Mouse (Mus musculus) hindbrain, embryonic 12.5 days (tissue): ENCODE measurements around the gene Notch3. TPM values are rescaled to one million over a fixed set of nuclear protein-coding genes. Genes with fewer than 3 reads are reported as not detected.
A peak's percentile ranks its signal among the peaks of the same experiment; 100 is the strongest.
"Not testable (repeated sequence)": the region's sequence is repeated elsewhere in the genome, so short reads cannot be mapped to it uniquely, and the experiment has no call there.

Source experiments
- ATAC-seq: fragments of 200-750 bp; cut with Nextera tagmentation; 2 replicates; pipeline ENCODE4 v1.8.0; 2017; ENCODE audit warnings: moderate TSS enrichment; ENCODE audit not compliant: low FRiP score
- H3K27ac ChIP-seq: fragments of 300-500 bp; sonication (generic); 2 replicates; pipeline ENCODE4 v1.5.1; 2016; ENCODE audit warnings: mild to moderate bottlenecking
- H3K27me3 ChIP-seq: fragments of 300-500 bp; sonication (generic); 2 replicates; pipeline ENCODE4 v1.6.1; 2016; ENCODE audit warnings: mild to moderate bottlenecking
- H3K36me3 ChIP-seq: fragments of 300-500 bp; sonication (generic); 2 replicates; pipeline ENCODE4 v1.6.1; 2016; ENCODE audit warnings: mild to moderate bottlenecking
- H3K4me1 ChIP-seq: fragments of 300-500 bp; sonication (generic); 2 replicates; pipeline ENCODE4 v1.6.1; 2016
- H3K4me2 ChIP-seq: fragments of 300-500 bp; sonication (generic); replicated peaks from 2 replicates; pipeline ENCODE4 v1.6.1; 2016; ENCODE audit warnings: mild to moderate bottlenecking
- H3K4me3 ChIP-seq: fragments of 300-500 bp; sonication (generic); 2 replicates; pipeline ENCODE4 v1.5.1; 2016; ENCODE audit warnings: mild to moderate bottlenecking
- H3K9ac ChIP-seq: fragments of 300-500 bp; sonication (generic); 2 replicates; pipeline ENCODE4 v1.6.1; 2016; ENCODE audit warnings: mild to moderate bottlenecking, moderate library complexity
- H3K9me3 ChIP-seq: fragments of 300-500 bp; sonication (generic); replicated peaks from 2 replicates; pipeline ENCODE4 v1.6.1; 2016; ENCODE audit warnings: mild to moderate bottlenecking
- WGBS: fragments of 180-500 bp; shearing (Covaris S2); methylation state at CpG from one replicate; pipeline ENCODE4 v1.1.7; 2016; 5-methylcytosine and 5-hydroxymethylcytosine counted together
- polyA plus RNA-seq: library from polyadenylated mRNA; unstranded; fragments of >200 nt; fragmentation: Nextera tagmentation; extraction: Ambion mirVana; gene quantifications from 2 replicates; pipeline ENCODE4 v1.2.1, GENCODE M21; 2016

Gene Notch3
- polyA plus RNA-seq, 1 experiment from 2014 or later, result 23.6 TPM

- peak overlapping the region; percentile 97 for H3K4me2 ChIP-seq
- ATAC-seq, result peak; percentile 62
- peak overlapping the region; percentile 45 for H3K4me3 ChIP-seq
- no peaks in the 10 kb centered on the region for H3K9me3 ChIP-seq
- under 1% methylated on average over 56 of the region's 56 CpGs for WGBS
- peaks cover 37% of the 10 kb centered on the region for H3K27me3 ChIP-seq
- no peak overlapping the region for H3K27ac ChIP-seq
- H3K9ac ChIP-seq, result peak overlapping the region; percentile 61
- H3K4me1 ChIP-seq, result peaks cover 21% of the 10 kb centered on the region
- no peaks in the 10 kb centered on the region for H3K36me3 ChIP-seq
Measured at GRCm38 (mm10) chr17:32113523-32114421, 52.9 kb downstream of the Notch3 start.

- Histone ChIP-seq H3K9ac (no peak overlapping the region), H3K27me3 (peaks cover 37% of the 10 kb centered on the region), H3K4me1 (peaks cover 17% of the 10 kb centered on the region), H3K36me3 (no peaks in the 10 kb centered on the region), H3K27ac (no peak overlapping the region), H3K4me3 (peak overlapping the region; percentile 45), H3K4me2 (peak overlapping the region; percentile 97), H3K9me3 (no peaks in the 10 kb centered on the region)
- WGBS, result 5% methylated on average over 8 of the region's 8 CpGs
- ATAC-seq, result no peak
Measured at GRCm38 (mm10) chr17:32113255-32113522, 53.5 kb downstream of the Notch3 start.

DNA sequence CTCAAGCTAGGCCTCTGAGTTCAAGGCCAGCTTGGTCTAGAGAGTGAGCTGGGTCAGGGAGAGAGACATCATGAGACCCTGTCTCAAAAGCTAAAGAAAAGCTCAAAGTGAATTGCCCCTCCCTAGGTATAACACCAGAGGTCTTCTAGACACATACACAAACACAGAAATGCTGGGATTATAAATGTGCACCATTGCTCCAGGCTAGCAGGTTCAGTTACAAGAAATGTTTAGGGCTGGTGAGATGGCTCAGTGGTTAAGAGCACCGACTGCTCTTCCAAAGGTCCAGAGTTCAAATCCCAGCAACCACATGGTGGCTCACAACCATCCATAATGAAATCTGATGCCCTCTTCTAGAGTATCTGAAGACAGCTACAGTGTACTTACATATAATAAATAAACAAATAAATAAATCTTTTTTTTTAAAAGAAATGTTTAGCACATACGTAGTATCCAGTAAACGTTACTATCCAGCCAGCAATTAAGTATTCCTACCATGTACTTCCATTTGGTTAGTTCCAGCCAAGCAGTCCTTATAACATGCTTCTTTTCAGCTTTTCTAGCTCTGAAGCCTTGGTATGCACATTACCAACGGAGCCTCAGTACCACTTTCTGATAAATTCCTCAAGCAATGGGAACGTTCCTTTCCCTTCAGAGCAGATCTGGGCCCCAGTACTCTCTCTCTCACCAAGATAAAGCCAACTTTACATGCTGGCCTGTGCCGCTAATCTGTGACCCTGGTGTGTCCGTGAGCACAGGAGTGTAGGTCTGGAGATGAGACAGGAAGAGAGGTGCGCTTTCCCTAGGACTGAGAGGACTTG, 54.0 kb downstream of the Notch3 start:
- Histone ChIP-seq H3K27me3 (peaks cover 37% of the 10 kb centered on the region), H3K4me1 (peaks cover 12% of the 10 kb centered on the region), H3K9me3 (no peaks in the 10 kb centered on the region), H3K9ac (no peak overlapping the region), H3K4me2 (peak overlapping the region; percentile 97; the same call in 1 of the 2 replicates), H3K4me3 (no peak overlapping the region), H3K27ac (no peak overlapping the region), H3K36me3 (no peaks in the 10 kb centered on the region)
- 56% methylated on average over 8 of the region's 8 CpGs for WGBS
- ATAC-seq, result no peak

DNA sequence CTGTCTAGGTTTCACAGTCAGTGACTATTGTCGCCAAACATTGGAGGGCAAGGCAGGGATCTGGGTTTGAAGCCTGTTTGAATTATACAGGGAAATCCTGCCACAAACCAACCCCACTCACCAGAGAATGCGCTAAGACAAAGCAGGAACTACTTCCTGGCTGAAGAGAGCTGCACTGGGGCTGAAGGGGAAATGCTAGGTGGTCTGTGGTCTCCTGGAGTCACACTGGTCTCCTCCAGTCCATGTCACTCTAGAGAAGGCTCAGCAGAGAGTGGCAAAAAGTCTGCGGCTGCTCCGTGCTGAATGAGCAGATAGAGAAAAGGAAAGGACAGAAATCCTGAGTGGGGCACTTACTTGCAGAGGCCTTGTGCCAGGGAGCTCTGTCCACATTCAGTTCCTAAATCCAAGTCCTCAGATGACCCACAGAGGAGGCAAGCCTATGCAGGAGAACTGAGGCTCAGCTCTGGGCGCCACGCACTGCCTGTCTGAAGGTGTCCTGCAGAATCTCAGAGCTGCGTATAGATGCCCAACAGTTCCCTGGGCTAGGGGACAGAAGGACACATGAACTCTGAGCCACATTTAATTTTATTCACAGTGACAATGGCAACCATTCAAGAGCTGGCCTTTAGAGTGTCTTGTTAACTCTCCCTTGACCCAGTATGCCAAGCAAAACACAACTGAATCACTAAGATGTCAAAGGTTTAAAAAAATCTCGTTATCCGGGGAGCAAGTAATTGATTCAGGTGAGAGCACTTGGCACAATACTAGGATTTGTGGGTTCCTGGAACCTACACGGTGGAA, 55.5 kb downstream of the Notch3 start:
- Histone ChIP-seq H3K4me1 (peaks cover 12% of the 10 kb centered on the region), H3K9me3 (no peaks in the 10 kb centered on the region), H3K36me3 (no peaks in the 10 kb centered on the region), H3K27me3 (peaks cover 28% of the 10 kb centered on the region), H3K27ac (no peak overlapping the region), H3K4me2 (no peak overlapping the region), H3K4me3 (no peak overlapping the region), H3K9ac (no peak overlapping the region)
- ATAC-seq, result no peak
- WGBS, result 85% methylated on average over 10 of the region's 10 CpGs

- Histone ChIP-seq H3K36me3 (no peaks in the 10 kb centered on the region), H3K4me3 (no peak overlapping the region), H3K4me1 (peaks cover 12% of the 10 kb centered on the region), H3K27me3 (peaks cover 20% of the 10 kb centered on the region), H3K4me2 (no peak overlapping the region), H3K9me3 (no peaks in the 10 kb centered on the region), H3K27ac (no peak overlapping the region), H3K9ac (no peak overlapping the region)
- WGBS, result 67% methylated on average over 2 of the region's 2 CpGs
- no peak for ATAC-seq
Measured at GRCm38 (mm10) chr17:32110424-32110823, 56.2 kb downstream of the Notch3 start.

DNA sequence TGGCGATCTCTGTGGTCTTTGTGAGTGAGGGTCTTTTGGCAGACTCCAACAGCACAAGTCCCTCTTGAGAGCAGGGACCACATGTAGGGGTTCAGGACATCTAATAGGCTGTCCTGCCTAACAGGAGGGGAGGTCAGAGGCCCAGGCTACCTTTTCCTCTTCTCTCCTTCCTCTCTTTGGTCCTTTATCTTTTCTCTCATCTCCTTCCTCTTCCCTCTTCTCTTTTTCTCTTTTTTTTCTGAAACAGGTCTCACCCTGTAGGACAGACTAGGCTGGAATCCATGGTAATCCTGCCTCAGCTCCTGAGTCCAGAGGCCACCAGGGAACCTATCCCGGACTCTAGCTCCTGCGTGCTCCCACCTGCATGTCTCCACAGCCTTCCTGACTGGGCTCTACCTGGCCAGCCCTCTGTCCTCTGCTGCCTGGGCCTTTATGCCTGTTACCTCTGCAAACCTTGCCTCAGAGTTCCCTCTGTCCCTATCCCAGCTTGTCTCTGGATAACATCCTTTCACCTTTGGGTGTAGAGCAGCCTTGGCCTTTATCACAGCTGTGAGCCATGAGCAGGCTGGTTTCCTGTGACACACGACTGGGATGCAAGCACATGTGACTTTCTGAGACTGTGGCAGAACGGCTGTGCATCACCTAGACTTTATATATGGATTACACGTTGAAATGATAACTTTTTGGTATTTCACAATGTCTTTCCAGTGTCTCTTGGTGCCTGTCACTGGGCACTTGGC, 57.3 kb downstream of the Notch3 start:
- no peaks in the 10 kb centered on the region for H3K9me3 ChIP-seq
- 68% methylated on average over 6 of the region's 6 CpGs for WGBS
- no peak overlapping the region for H3K4me2 ChIP-seq
- no peak for ATAC-seq
- no peak overlapping the region for H3K4me3 ChIP-seq
- no peak overlapping the region for H3K9ac ChIP-seq
- peaks cover 15% of the 10 kb centered on the region for H3K27me3 ChIP-seq
- no peaks in the 10 kb centered on the region for H3K36me3 ChIP-seq
- no peak overlapping the region for H3K27ac ChIP-seq
- peaks cover 11% of the 10 kb centered on the region for H3K4me1 ChIP-seq

DNA sequence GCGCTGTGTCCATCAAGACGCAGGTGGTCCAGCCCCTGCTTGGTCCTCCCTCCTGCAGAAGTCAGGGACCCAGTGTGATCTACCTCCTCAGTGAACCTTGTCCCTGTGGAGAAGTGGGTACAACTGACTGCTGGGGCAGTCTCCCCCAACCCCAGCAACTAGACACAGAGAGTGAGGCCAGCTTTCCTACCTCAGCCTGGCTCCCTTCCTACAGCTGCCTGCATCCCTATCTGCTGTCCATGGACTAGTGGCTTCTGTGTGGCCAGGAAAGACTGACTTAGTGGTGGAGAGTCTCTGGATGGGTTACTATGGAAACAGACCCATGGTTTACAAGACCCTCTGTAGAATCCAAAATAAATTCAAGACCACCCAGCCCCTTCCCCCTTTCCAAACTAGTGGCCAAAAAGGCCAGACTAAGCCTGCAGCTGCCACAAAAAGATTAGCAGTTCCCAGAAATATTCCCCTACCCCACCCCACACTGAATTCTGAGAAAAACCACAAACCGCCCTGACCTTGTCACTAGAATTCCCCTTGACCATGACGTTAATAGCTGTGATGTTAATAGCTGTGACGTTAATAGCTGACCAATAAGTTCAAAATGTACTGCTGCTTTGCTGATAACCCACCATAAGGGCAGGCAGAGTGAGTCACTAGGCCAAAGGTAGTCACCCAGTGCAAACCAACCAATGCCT, 58.2 kb downstream of the Notch3 start:
- ATAC-seq, H3K4me2 ChIP-seq, H3K4me1 ChIP-seq, H3K36me3 ChIP-seq, H3K4me3 ChIP-seq, H3K9me3 ChIP-seq, H3K9ac ChIP-seq, H3K27ac ChIP-seq, H3K27me3 ChIP-seq: not testable (repeated sequence)
- WGBS, result 80% methylated on average over 5 of the region's 5 CpGs

DNA sequence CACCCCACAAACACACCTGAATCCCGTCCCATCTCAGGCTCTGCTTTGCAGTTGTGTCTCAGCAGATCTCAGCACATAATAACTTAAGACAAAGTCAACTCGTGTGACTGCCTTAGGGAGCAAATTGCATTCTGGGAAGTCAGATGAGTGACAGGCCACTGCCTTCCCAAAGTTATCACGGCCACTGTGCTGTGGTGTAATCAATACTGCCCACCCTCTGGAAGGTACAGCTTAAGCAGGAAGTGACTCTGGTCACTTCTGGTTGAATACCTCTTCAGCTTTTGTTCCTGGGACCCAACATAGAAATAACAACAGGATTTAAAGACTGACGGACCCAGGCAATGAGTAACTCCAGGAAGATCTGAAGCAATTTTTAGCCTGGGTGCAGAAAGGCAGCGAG, 58.8 kb downstream of the Notch3 start:
- 69% methylated on average over 5 of the region's 5 CpGs for WGBS

DNA sequence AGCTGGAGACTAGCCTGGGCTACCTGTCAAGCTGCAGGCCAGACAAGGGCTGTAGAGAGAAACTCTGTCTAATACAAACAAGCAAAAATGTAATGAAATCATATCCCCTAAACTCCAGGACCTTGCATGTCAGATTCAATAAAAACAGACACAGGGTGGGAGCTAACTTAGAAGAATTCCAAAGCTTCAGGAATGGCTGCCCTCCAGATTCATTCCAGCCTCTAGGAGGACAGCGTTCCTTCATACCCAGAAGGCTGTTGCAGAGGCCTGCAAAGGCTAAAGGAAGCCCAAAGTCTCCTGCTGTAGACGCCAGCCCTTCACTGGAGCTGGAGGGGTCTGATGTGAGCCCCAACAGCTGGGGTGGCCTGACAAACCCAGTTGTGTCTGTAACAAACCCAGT, 60.3 kb downstream of the Notch3 start:
- Histone ChIP-seq H3K27ac (no peak overlapping the region), H3K4me3 (no peak overlapping the region), H3K27me3 (peaks cover 7% of the 10 kb centered on the region), H3K4me1 (no peaks in the 10 kb centered on the region), H3K4me2 (no peak overlapping the region), H3K9ac (no peak overlapping the region), H3K9me3 (no peaks in the 10 kb centered on the region), H3K36me3 (no peaks in the 10 kb centered on the region)
- WGBS, result 67% methylated on average over 2 of the region's 2 CpGs
- no peak for ATAC-seq

More for the DNA sequence above, 58.8 kb downstream of the Notch3 start:
- Histone ChIP-seq H3K9me3 (no peaks in the 10 kb centered on the region), H3K4me3 (no peak overlapping the region), H3K4me2 (no peak overlapping the region), H3K27me3 (peaks cover 1% of the 10 kb centered on the region), H3K27ac (no peak overlapping the region), H3K9ac (no peak overlapping the region), H3K4me1 (no peaks in the 10 kb centered on the region), H3K36me3 (no peaks in the 10 kb centered on the region)
- ATAC-seq, result no peak

DNA sequence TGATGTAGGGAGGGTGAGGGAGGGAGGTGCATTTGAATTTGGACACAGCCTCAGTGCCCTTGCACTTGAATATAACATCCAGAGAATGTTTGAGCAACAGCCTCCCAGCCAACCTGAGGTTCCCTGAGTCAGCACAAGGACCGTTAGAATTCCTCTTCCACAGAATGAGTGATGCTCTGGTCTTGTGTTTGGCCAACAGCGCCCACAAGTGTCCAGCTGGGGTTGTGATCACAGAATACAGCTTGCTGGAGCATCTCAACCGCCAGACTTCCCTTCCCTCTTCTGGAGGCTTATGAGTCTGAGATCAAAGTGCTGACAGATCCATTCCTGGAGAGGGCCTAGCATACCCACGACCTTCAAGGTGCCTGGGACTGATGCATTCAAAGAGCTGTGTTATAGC, 63.6 kb downstream of the Notch3 start:
- H3K4me1 ChIP-seq, result peaks cover 10% of the 10 kb centered on the region
- H3K27me3 ChIP-seq, result peaks cover 30% of the 10 kb centered on the region
- H3K4me2 ChIP-seq, result no peak overlapping the region
- H3K36me3 ChIP-seq, result no peaks in the 10 kb centered on the region
- ATAC-seq, result no peak
- no peak overlapping the region for H3K4me3 ChIP-seq
- no peaks in the 10 kb centered on the region for H3K9me3 ChIP-seq
- H3K27ac ChIP-seq, result no peak overlapping the region
- no peak overlapping the region for H3K9ac ChIP-seq
- 26% methylated on average over 4 of the region's 4 CpGs for WGBS

DNA sequence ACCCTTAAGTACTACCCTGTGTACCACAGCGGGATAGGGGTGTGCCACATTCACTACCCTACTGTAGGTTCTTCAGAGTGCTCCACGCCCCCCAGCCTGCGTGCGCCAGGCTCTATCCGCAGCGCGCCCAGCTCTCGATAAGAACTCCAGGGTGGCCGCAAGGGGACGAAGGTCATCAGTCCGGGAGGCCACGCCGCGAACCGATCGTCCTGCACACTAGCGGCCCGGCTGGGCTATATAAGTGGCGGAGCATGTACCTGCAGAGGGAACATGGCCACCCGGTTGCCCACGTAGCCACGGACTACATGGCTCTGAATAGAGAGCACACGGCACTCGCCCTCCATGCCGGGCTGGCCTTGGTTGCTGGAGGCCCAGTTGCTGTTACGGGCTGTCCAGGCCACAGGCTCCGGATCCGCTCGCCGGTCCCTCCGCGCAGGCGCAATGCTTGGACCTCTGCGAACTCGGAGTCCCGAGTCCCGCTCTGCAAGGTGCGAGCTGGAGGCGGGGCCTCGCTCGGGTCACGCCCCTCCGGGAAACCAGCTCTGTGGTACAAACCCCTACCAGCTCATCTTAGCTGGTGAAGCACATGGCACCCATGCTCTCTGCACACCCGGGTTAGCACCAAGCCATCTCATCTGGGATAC, 66.6 kb downstream of the Notch3 start:
- peak; percentile 74 for ATAC-seq
- Histone ChIP-seq H3K4me1 (peaks cover 10% of the 10 kb centered on the region), H3K4me2 (peak overlapping the region; percentile 61), H3K9me3 (no peaks in the 10 kb centered on the region), H3K9ac (peak overlapping the region; percentile 58), H3K4me3 (peak overlapping the region; percentile 42), H3K27ac (no peak overlapping the region), H3K27me3 (peaks cover 33% of the 10 kb centered on the region), H3K36me3 (no peaks in the 10 kb centered on the region)
- 2% methylated on average over 44 of the region's 44 CpGs for WGBS
